Mouse (Mus musculus) C2C12 (cell line): ENCODE measurements around the gene Pawr.

Experiments used
- CEBPB ChIP-seq: IDR thresholded peaks from one replicate; pipeline ENCODE4 v1.6.1; 2011; ENCODE audit warnings: low read depth, mild to moderate bottlenecking, control low read depth, moderate library complexity
- CTCF ChIP-seq: IDR thresholded peaks from one replicate; pipeline ENCODE4 v1.5.1; 2011; ENCODE audit not compliant: control insufficient read depth, insufficient read depth, insufficient read length
- MYOD1 ChIP-seq: IDR thresholded peaks from one replicate; pipeline ENCODE4 v1.6.1; 2011; ENCODE audit warnings: low read depth; ENCODE audit not compliant: control insufficient read depth, insufficient read length
- MYOG ChIP-seq: IDR thresholded peaks from one replicate; pipeline ENCODE4 v1.6.1; 2011; ENCODE audit not compliant: control insufficient read depth, insufficient read length; ENCODE audit errors: extremely low read depth
- USF1 ChIP-seq: IDR thresholded peaks from one replicate; pipeline ENCODE4 v1.6.1; 2011; ENCODE audit warnings: low read depth, mild to moderate bottlenecking, control low read depth, moderate library complexity

- TF ChIP-seq CEBPB (no peak), MYOD1 (no peak), USF1 (no peak), CTCF (no peak), MYOG (no peak)
These were observed 11.8 kb downstream of the Pawr start for GRCm38 (mm10) chr10:108343734-108344133.
